Mouse (Mus musculus) erythroblast, embryonic 14.5 days (primary cell): ENCODE results near the gene Nectin1.

Experiments
- GATA1 ChIP-seq: IDR thresholded peaks from 2 replicates; pipeline ENCODE4 v1.6.1; 2012; ENCODE audit warnings: low read length, inconsistent platforms, mixed read lengths
- TAL1 ChIP-seq: IDR thresholded peaks from 3 replicates; pipeline ENCODE4 v1.6.1; 2012; ENCODE audit warnings: low read length, inconsistent platforms, mixed read lengths

- no peak for TF ChIP-seq GATA1
- TF ChIP-seq TAL1 = no peak
Measured at GRCm38 (mm10) chr9:43796841-43797740, 53.3 kb downstream of the Nectin1 start.
